Comparison of ENCODE assay signal across 13 mouse cellular contexts in the genomic region with DNA sequence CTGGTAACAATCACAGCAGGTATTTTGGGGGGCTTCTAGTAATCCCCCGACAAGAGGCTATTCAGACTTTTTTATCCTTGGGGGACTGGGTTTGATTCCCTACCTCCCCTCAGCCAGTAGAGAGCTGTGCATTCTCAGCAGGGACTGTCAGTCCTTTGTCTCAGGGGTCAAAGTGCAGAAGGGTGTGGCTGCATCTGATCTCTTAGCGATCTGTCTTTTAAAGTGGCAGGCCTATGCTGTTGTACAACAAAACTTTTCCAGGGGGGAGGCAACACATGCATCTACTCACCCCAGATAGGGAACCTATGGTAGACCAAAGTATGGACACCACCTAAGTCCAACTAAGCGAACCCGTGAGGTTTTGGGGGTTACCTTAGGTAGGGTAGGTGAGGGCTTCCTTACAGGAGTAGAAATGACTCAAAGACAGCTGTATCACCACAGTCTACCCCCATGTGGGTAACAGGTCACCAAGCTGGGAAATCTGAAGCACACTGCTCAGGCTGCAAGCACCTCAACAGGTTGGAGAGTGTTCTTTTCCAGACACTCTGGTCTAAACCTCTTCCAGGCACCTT.
"Had no signal": no experiment of that assay in that cellular context is flagged by ENCODE, and none has a peak within 500 bp of the region (broad histone marks: within the 10 kb centered on the region; RNA-seq: fewer than 3 reads in every experiment).

No protein-coding gene starts in this region.

- H3K9me3 ChIP-seq: liver, embryonic 13.5 days; midbrain, embryonic 13.5 days; neural tube, embryonic 15.5 days had no signal

- H3K4me3 ChIP-seq: limb, embryonic 12.5 days; liver, embryonic 13.5 days; midbrain, embryonic 13.5 days; myocyte; neural tube, embryonic 15.5 days had no signal

- H3K9ac ChIP-seq: limb, embryonic 12.5 days; liver, embryonic 13.5 days; liver, postnatal 0 days; midbrain, embryonic 13.5 days; neural tube, embryonic 15.5 days had no signal

- H3K27me3 ChIP-seq: limb, embryonic 12.5 days; liver, embryonic 13.5 days; midbrain, embryonic 13.5 days; neural tube, embryonic 15.5 days had no signal

- ATAC-seq: liver, postnatal 0 days; midbrain, embryonic 13.5 days had no signal

- H3K4me2 ChIP-seq: limb, embryonic 12.5 days; liver, embryonic 13.5 days; midbrain, embryonic 13.5 days; neural tube, embryonic 15.5 days had no signal

- DNase-seq: layer of hippocampus, adult 9-11 months; layer of hippocampus, postnatal 36 days; liver; liver, embryonic 13.5 days; liver, postnatal 0 days; right cerebral cortex, postnatal 25 days; thymus, adult 2 months; thymus, postnatal 25 days had no signal

- H3K36me3 ChIP-seq: limb, embryonic 12.5 days; liver, embryonic 13.5 days; midbrain, embryonic 13.5 days; neural tube, embryonic 15.5 days had no signal

- H3K4me1 ChIP-seq: limb, embryonic 12.5 days; liver, embryonic 13.5 days; midbrain, embryonic 13.5 days; neural tube, embryonic 15.5 days had no signal

- H3K27ac ChIP-seq: kidney, postnatal 0 days; limb, embryonic 12.5 days; liver, embryonic 13.5 days; midbrain, embryonic 13.5 days; neural tube, embryonic 15.5 days had no signal
